24 mouse cellular contexts compared by ENCODE assay signal in genomic region chr5:135680967-135681545, GRCm38 (mm10). TPM values are rescaled to one million over a fixed set of nuclear protein-coding genes. Genes with fewer than 3 reads are reported as not detected.
DNase-seq lines count a peak whose midpoint lies in the region; ATAC-seq and TF ChIP-seq lines count a peak whose summit lies in the region.
"Had no signal": no experiment of that assay in that cellular context is flagged by ENCODE, and none has a peak within 500 bp of the region (broad histone marks: within the 10 kb centered on the region; RNA-seq: fewer than 3 reads in every experiment).

No protein-coding gene starts in this region.

- no peak overlapping the region for H3K4me2 ChIP-seq in hindbrain, embryonic 16.5 days (ENCODE audit: low read length)
- no peak overlapping the region for H3K4me2 ChIP-seq in hindbrain, postnatal 0 days (ENCODE audit: low read depth, low read length)
- H3K4me2 ChIP-seq in intestine, embryonic 16.5 days (ENCODE audit: low read depth, low read length) = no peak overlapping the region
- H3K4me2 ChIP-seq: embryonic facial prominence, embryonic 13.5 days; forebrain, embryonic 12.5 days; forebrain, embryonic 15.5 days; heart, embryonic 13.5 days; hindbrain, embryonic 14.5 days had no signal

- 0 out of 2 replicates have a peak, but pooled peaks have one; percentile 34 for ATAC-seq in hindbrain, embryonic 16.5 days
- no peak for ATAC-seq in hindbrain, postnatal 0 days
- ATAC-seq in intestine, embryonic 16.5 days = peak; percentile 82
- ATAC-seq: forebrain, embryonic 15.5 days had no signal

- no peak overlapping the region for H3K9ac ChIP-seq in hindbrain, embryonic 16.5 days (ENCODE audit: low read depth, low read length)
- no peak overlapping the region for H3K9ac ChIP-seq in hindbrain, postnatal 0 days (replicated peaks; ENCODE audit: low read length)
- H3K9ac ChIP-seq in intestine, embryonic 16.5 days (ENCODE audit: low read depth, low read length) = no peak overlapping the region
- H3K9ac ChIP-seq: embryonic facial prominence, embryonic 13.5 days; forebrain, embryonic 12.5 days; forebrain, embryonic 15.5 days; heart, embryonic 13.5 days; hindbrain, embryonic 14.5 days had no signal

- H3K4me3 ChIP-seq in hindbrain, embryonic 16.5 days (ENCODE audit: low read length) = no peak overlapping the region
- no peak overlapping the region for H3K4me3 ChIP-seq in hindbrain, postnatal 0 days (ENCODE audit: low read length)
- no peak overlapping the region for H3K4me3 ChIP-seq in intestine, embryonic 16.5 days (ENCODE audit: low read length)
- H3K4me3 ChIP-seq: embryonic facial prominence, embryonic 10.5 days; embryonic facial prominence, embryonic 13.5 days; erythroblast, embryonic 14.5 days; forebrain, embryonic 12.5 days; forebrain, embryonic 15.5 days; heart, adult 2 months; heart, embryonic 10.5 days; heart, embryonic 13.5 days had no signal

- H3K36me3 ChIP-seq in hindbrain, embryonic 16.5 days (ENCODE audit: control insufficient read depth, insufficient read depth, low read length) = no peaks in the 10 kb centered on the region
- no peaks in the 10 kb centered on the region for H3K36me3 ChIP-seq in hindbrain, postnatal 0 days (ENCODE audit: insufficient read depth, low read length)
- no peaks in the 10 kb centered on the region for H3K36me3 ChIP-seq in intestine, embryonic 16.5 days (ENCODE audit: control insufficient read depth, insufficient read depth, low read length)
- H3K36me3 ChIP-seq: embryonic facial prominence, embryonic 10.5 days; embryonic facial prominence, embryonic 13.5 days; forebrain, embryonic 12.5 days; forebrain, embryonic 15.5 days; heart, embryonic 10.5 days; heart, embryonic 13.5 days had no signal

- H3K9me3 ChIP-seq in hindbrain, embryonic 16.5 days (ENCODE audit: control insufficient read depth, low read length) = no peaks in the 10 kb centered on the region
- H3K9me3 ChIP-seq in hindbrain, postnatal 0 days (ENCODE audit: low read length) = no peaks in the 10 kb centered on the region
- no peaks in the 10 kb centered on the region for H3K9me3 ChIP-seq in intestine, embryonic 16.5 days (ENCODE audit: control insufficient read depth, low read length)
- H3K9me3 ChIP-seq: embryonic facial prominence, embryonic 10.5 days; embryonic facial prominence, embryonic 13.5 days; forebrain, embryonic 12.5 days; forebrain, embryonic 15.5 days; heart, embryonic 10.5 days; heart, embryonic 13.5 days had no signal

- WGBS in hindbrain, embryonic 16.5 days = 76% methylated on average over 6 of the region's 6 CpGs
- 78% methylated on average over 6 of the region's 6 CpGs for WGBS in hindbrain, postnatal 0 days
- WGBS in intestine, embryonic 16.5 days = 70% methylated on average over 6 of the region's 6 CpGs

- H3K27me3 ChIP-seq in hindbrain, embryonic 16.5 days (replicated peaks; ENCODE audit: control insufficient read depth, insufficient read depth, low read length) = no peaks in the 10 kb centered on the region
- no peaks in the 10 kb centered on the region for H3K27me3 ChIP-seq in hindbrain, postnatal 0 days (ENCODE audit: insufficient read depth, low read length)
- no peaks in the 10 kb centered on the region for H3K27me3 ChIP-seq in intestine, embryonic 16.5 days (replicated peaks; ENCODE audit: control insufficient read depth, insufficient read depth, low read length)
- H3K27me3 ChIP-seq: embryonic facial prominence, embryonic 13.5 days; forebrain, embryonic 12.5 days; forebrain, embryonic 15.5 days had no signal

- H3K4me1 ChIP-seq in hindbrain, embryonic 16.5 days (ENCODE audit: control insufficient read depth, insufficient read depth, low read depth, low read length) = no peaks in the 10 kb centered on the region
- no peaks in the 10 kb centered on the region for H3K4me1 ChIP-seq in hindbrain, postnatal 0 days (ENCODE audit: insufficient read depth, low read length)
- peaks cover 6% of the 10 kb centered on the region for H3K4me1 ChIP-seq in intestine, embryonic 16.5 days (ENCODE audit: control insufficient read depth, insufficient read depth, low read length)
- H3K4me1 ChIP-seq: embryonic facial prominence, embryonic 10.5 days; embryonic facial prominence, embryonic 13.5 days; forebrain, embryonic 15.5 days; heart, embryonic 13.5 days had no signal

- no peak for DNase-seq in hindbrain, postnatal 0 days (ENCODE audit: low spot score)
- peak; percentile 26 for DNase-seq in ZHBTc4 (ENCODE audit: low read depth, low spot score)
- no peak for DNase-seq in kidney, adult 9 months
- no peak for DNase-seq in layer of hippocampus, postnatal 36 days
- DNase-seq: adrenal gland, postnatal 10 days; cerebellum, adult 11-12 months; cerebellum, adult 8-10 months; cerebellum, postnatal 10 days; cerebellum, postnatal 36 days; embryo, embryonic 11 days; gastrocnemius, postnatal 25 days; heart, adult 2 months; heart, postnatal 14 days; heart, postnatal 4 days had no signal

- no peak overlapping the region for H3K27ac ChIP-seq in hindbrain, embryonic 16.5 days (ENCODE audit: low read depth, low read length)
- H3K27ac ChIP-seq in hindbrain, postnatal 0 days = no peak overlapping the region
- peak overlapping the region; percentile 77 for H3K27ac ChIP-seq in intestine, embryonic 16.5 days (ENCODE audit: low read length)
- H3K27ac ChIP-seq: embryonic facial prominence, embryonic 10.5 days; embryonic facial prominence, embryonic 13.5 days; forebrain, embryonic 12.5 days; forebrain, embryonic 15.5 days; heart, adult 2 months; heart, embryonic 10.5 days; heart, embryonic 13.5 days; hindbrain, embryonic 14.5 days had no signal

- TF ChIP-seq CTCF in hindbrain, postnatal 0 days (IDR thresholded peaks at IDR 0.05; ENCODE audit: low read depth) = no peak

RNA-seq across cellular contexts. Expression of gene Por, which starts 11.2 kb away (rescaled TPM):
- 101 and 108 TPM in 2 replicates for polyA plus RNA-seq in hindbrain, embryonic 16.5 days (2015; fragmentation: Nextera tagmentation; extraction: Ambion mirVana)
- total RNA-seq in hindbrain, postnatal 0 days (2014; rRNA removed) = 71.7 and 71.8 TPM in 2 replicates
- 69.3 and 71.4 TPM in 2 replicates for polyA plus RNA-seq in hindbrain, postnatal 0 days (2015; fragmentation: Nextera tagmentation; extraction: Ambion mirVana)
- 111 and 116 TPM in 2 replicates for polyA plus RNA-seq in intestine, embryonic 16.5 days (2015; fragmentation: Nextera tagmentation; extraction: Ambion mirVana)
- total RNA-seq in layer of hippocampus, postnatal 36 days (2021) = 100 to 1,000 TPM; 104 to 105 TPM

RNA-seq across cellular contexts. Expression of gene Rhbdd2, which starts 48.6 kb away (rescaled TPM):
- 96.9 and 98.5 TPM in 2 replicates for polyA plus RNA-seq in hindbrain, embryonic 16.5 days (2015; fragmentation: Nextera tagmentation; extraction: Ambion mirVana)
- 29.1 and 34.2 TPM in 2 replicates for total RNA-seq in hindbrain, postnatal 0 days (2014; rRNA removed)
- polyA plus RNA-seq in hindbrain, postnatal 0 days (2015; fragmentation: Nextera tagmentation; extraction: Ambion mirVana) = 127 and 130 TPM in 2 replicates
- 32.1 and 32.4 TPM in 2 replicates for polyA plus RNA-seq in intestine, embryonic 16.5 days (2015; fragmentation: Nextera tagmentation; extraction: Ambion mirVana)
- 10 to 100 TPM; 78.2 to 83.9 TPM for total RNA-seq in layer of hippocampus, postnatal 36 days (2021)
